Mouse (Mus musculus): ENCODE data around the gene Tekt5. TPM values are rescaled to one million over a fixed set of nuclear protein-coding genes. Genes with fewer than 3 reads are reported as not detected.

Tekt5 gene
- polyA plus RNA-seq, 1 experiment from 2014 or later, result 0.67 TPM

- Histone ChIP-seq H3K36me3 (ENCODE audit: insufficient read depth) (no peaks in the 10 kb centered on the region), H3K9ac (no peak overlapping the region), H3K9me3 (ENCODE audit: low read depth, low read length) (no peaks in the 10 kb centered on the region), H3K4me1 (ENCODE audit: insufficient read depth) (no peaks in the 10 kb centered on the region), H3K27ac (ENCODE audit: low read depth) (no peak overlapping the region), H3K27me3 (ENCODE audit: insufficient read depth, low read length) (no peaks in the 10 kb centered on the region), H3K4me2 (no peak overlapping the region), H3K4me3 (ENCODE audit: low read depth, low read length) (no peak overlapping the region)
- ATAC-seq (ENCODE audit: insufficient read depth) (no peak), DNase-seq (no peak)
- 41% methylated on average over 17 of the region's 17 CpGs for WGBS
- TF ChIP-seq CTCF (IDR thresholded peaks at IDR 0.05; ENCODE audit: low read depth), result no peak
These were observed 75.2 kb downstream of the Tekt5 start for GRCm38 (mm10) chr16:10319914-10320569.

GRCm38 (mm10) chr16:10317197-10317544, 78.1 kb downstream of the Tekt5 start:
- H3K36me3 ChIP-seq (ENCODE audit: insufficient read depth), result no peaks in the 10 kb centered on the region
- ATAC-seq (ENCODE audit: insufficient read depth), result no peak
- H3K27ac ChIP-seq (ENCODE audit: low read depth), result no peak overlapping the region
- DNase-seq, result no peak
- no peak for TF ChIP-seq CTCF (IDR thresholded peaks at IDR 0.05; ENCODE audit: low read depth)
- no peaks in the 10 kb centered on the region for H3K9me3 ChIP-seq (ENCODE audit: low read depth, low read length)
- no peak overlapping the region for H3K9ac ChIP-seq
- no peak overlapping the region for H3K4me2 ChIP-seq
- H3K4me1 ChIP-seq (ENCODE audit: insufficient read depth), result peaks cover 8% of the 10 kb centered on the region; the same call in 1 of the 2 replicates
- H3K4me3 ChIP-seq (ENCODE audit: low read depth, low read length), result no peak overlapping the region
- 57% methylated on average over 4 of the region's 4 CpGs for WGBS
- H3K27me3 ChIP-seq (ENCODE audit: insufficient read depth, low read length), result peaks cover 5% of the 10 kb centered on the region; the same call in 1 of the 2 replicates

DNA sequence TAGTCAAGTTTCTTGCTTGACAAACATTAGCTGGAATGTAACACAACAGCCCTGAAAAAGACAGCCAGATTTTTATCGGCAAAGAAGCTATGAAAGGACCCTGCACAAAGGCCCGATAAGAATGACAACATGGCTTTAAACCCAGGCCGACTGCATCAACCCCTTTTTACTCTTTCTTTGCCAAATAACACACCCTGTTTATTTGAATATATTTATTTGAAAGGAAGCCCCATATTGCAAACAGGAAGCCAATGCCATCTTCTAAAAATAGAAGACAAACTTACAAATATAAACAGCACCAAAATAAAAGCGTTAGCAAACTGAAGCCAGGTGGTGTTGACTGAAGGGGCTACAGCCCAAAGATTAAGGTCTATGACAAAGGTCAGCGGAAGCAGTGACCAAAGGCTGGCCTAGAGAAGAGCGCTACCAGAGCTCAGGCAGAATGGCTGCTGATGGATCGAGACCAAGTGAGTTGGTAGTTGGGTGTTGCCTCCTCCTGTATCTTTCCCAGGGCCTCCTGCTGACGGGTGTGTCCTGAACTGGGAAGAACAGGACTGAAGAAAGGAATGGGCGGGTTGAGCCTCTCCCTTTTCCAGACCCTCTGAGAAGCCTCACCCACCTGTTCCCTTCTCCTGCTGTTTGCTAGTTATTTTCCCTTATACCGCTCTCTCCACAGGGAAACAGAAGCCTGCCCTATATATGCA, 78.6 kb downstream of the Tekt5 start:
- no peak overlapping the region for H3K4me2 ChIP-seq
- peak; percentile 58 for DNase-seq
- WGBS, result 63% methylated on average over 10 of the region's 10 CpGs
- peaks cover 12% of the 10 kb centered on the region for H3K4me1 ChIP-seq (ENCODE audit: insufficient read depth)
- no peak for TF ChIP-seq CTCF (IDR thresholded peaks at IDR 0.05; ENCODE audit: low read depth)
- no peaks in the 10 kb centered on the region for H3K9me3 ChIP-seq (ENCODE audit: low read depth, low read length)
- H3K27me3 ChIP-seq (ENCODE audit: insufficient read depth, low read length), result peaks cover 5% of the 10 kb centered on the region; the same call in 1 of the 2 replicates
- H3K9ac ChIP-seq, result no peak overlapping the region
- ATAC-seq (ENCODE audit: insufficient read depth), result no peak
- no peak overlapping the region for H3K4me3 ChIP-seq (ENCODE audit: low read depth, low read length)
- H3K27ac ChIP-seq (ENCODE audit: low read depth), result no peak overlapping the region
- H3K36me3 ChIP-seq (ENCODE audit: insufficient read depth), result no peaks in the 10 kb centered on the region

GRCm38 (mm10) chr16:10313646-10314088, 81.6 kb downstream of the Tekt5 start, which contains the start of gene Emp2:
Emp2 (minus strand) TSS chr16:10313968.
- H3K36me3 ChIP-seq (ENCODE audit: insufficient read depth), result no peaks in the 10 kb centered on the region
- no peaks in the 10 kb centered on the region for H3K9me3 ChIP-seq (ENCODE audit: low read depth, low read length)
- H3K27ac ChIP-seq (ENCODE audit: low read depth), result no peak within 1 kb of the TSS
- 1% methylated on average over 34 of the region's 40 CpGs for WGBS
- peak within 1 kb of the TSS; percentile 72 for H3K9ac ChIP-seq
- ATAC-seq (ENCODE audit: insufficient read depth) (peak; percentile 93), DNase-seq (peak; percentile 83)
- H3K27me3 ChIP-seq (ENCODE audit: insufficient read depth, low read length), result peaks cover 5% of the 10 kb centered on the region; the same call in 1 of the 2 replicates
- no peak for TF ChIP-seq CTCF (IDR thresholded peaks at IDR 0.05; ENCODE audit: low read depth)
- H3K4me3 ChIP-seq (ENCODE audit: low read depth, low read length), result peak within 1 kb of the TSS; percentile 57
- peak within 1 kb of the TSS; percentile 85 for H3K4me2 ChIP-seq
- H3K4me1 ChIP-seq (ENCODE audit: insufficient read depth), result peaks cover 12% of the 10 kb centered on the region

DNA sequence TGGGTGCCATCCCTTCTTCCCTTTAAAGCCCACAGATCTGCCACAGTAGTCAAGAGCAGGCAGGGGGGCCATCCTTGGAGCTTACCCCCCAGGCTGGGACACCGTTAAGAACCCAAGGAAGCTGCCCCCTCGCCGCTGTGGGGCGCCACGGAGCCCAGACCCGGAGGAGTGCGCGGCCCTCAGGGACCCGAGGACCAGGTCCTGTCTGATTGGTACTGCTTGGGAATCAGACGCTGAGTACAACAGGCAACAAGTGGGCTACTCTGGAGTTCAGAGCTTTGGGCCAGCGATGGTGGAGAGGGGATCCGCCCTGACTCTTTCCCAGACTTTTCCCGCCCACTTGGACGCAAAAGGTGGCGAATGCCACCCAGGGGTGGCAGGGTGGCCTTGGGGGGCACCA, 82.1 kb downstream of the Tekt5 start:
- no peak overlapping the region for H3K27ac ChIP-seq (ENCODE audit: low read depth)
- no peaks in the 10 kb centered on the region for H3K9me3 ChIP-seq (ENCODE audit: low read depth, low read length)
- DNase-seq (peak; percentile 45), ATAC-seq (ENCODE audit: insufficient read depth) (peak; percentile 72)
- TF ChIP-seq CTCF (IDR thresholded peaks at IDR 0.05; ENCODE audit: low read depth), result peak; percentile 45
- H3K4me3 ChIP-seq (ENCODE audit: low read depth, low read length), result peak overlapping the region; percentile 57
- 2% methylated on average over 15 of the region's 15 CpGs for WGBS
- peak overlapping the region; percentile 72 for H3K9ac ChIP-seq
- peak overlapping the region; percentile 85 for H3K4me2 ChIP-seq
- no peaks in the 10 kb centered on the region for H3K36me3 ChIP-seq (ENCODE audit: insufficient read depth)
- peaks cover 5% of the 10 kb centered on the region; the same call in 1 of the 2 replicates for H3K27me3 ChIP-seq (ENCODE audit: insufficient read depth, low read length)
- H3K4me1 ChIP-seq (ENCODE audit: insufficient read depth), result peaks cover 12% of the 10 kb centered on the region

GRCm38 (mm10) chr16:10311989-10312388, 83.3 kb downstream of the Tekt5 start:
- Histone ChIP-seq H3K9ac (no peak overlapping the region), H3K27ac (ENCODE audit: low read depth) (no peak overlapping the region), H3K4me2 (peak overlapping the region; percentile 85; the same call in 1 of the 2 replicates), H3K36me3 (ENCODE audit: insufficient read depth) (no peaks in the 10 kb centered on the region), H3K4me3 (ENCODE audit: low read depth, low read length) (no peak overlapping the region), H3K27me3 (ENCODE audit: insufficient read depth, low read length) (peaks cover 5% of the 10 kb centered on the region; the same call in 1 of the 2 replicates), H3K4me1 (ENCODE audit: insufficient read depth) (peaks cover 12% of the 10 kb centered on the region), H3K9me3 (ENCODE audit: low read depth, low read length) (no peaks in the 10 kb centered on the region)
- TF ChIP-seq CTCF (IDR thresholded peaks at IDR 0.05; ENCODE audit: low read depth), result no peak
- ATAC-seq (ENCODE audit: insufficient read depth), result no peak
- 60% methylated on average over 4 of the region's 4 CpGs for WGBS
- no peak for DNase-seq

DNA sequence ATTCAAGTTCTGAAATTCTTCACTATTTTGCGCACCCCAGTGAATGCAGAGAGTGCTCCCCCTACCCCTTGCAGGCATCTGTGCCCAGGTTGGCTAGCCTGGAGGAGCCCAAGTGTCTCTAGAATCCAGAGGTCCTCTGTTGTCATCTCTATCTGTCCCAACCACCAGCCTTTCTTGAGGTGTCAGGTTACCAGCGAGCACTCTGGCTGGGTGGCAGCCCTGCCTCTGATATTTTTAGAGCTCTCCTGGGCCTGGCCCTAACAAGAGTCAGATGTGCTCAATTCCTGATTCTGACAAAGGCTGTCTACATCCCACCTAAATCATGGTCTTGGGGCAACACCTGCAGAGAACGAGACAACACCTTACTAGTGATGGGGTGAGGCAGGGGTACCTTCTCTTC, 84.2 kb downstream of the Tekt5 start:
- 35% methylated on average over 3 of the region's 3 CpGs for WGBS
- no peak overlapping the region for H3K4me2 ChIP-seq
- H3K9ac ChIP-seq, result no peak overlapping the region
- H3K36me3 ChIP-seq (ENCODE audit: insufficient read depth), result no peaks in the 10 kb centered on the region
- no peak for ATAC-seq (ENCODE audit: insufficient read depth)
- H3K27me3 ChIP-seq (ENCODE audit: insufficient read depth, low read length), result peaks cover 5% of the 10 kb centered on the region; the same call in 1 of the 2 replicates
- no peak overlapping the region for H3K4me3 ChIP-seq (ENCODE audit: low read depth, low read length)
- H3K9me3 ChIP-seq (ENCODE audit: low read depth, low read length), result no peaks in the 10 kb centered on the region
- H3K4me1 ChIP-seq (ENCODE audit: insufficient read depth), result peaks cover 12% of the 10 kb centered on the region
- TF ChIP-seq CTCF (IDR thresholded peaks at IDR 0.05; ENCODE audit: low read depth), result no peak
- no peak overlapping the region; the same call in 1 of the 2 replicates for H3K27ac ChIP-seq (ENCODE audit: low read depth)
- DNase-seq, result peak; percentile 9

All from lung, embryonic 14.5 days (tissue).